Mouse (Mus musculus): ENCODE measurements around the gene Nsun2. TPM values are rescaled to one million over a fixed set of nuclear protein-coding genes. Genes with fewer than 3 reads are reported as not detected.

Gene Nsun2
- polyA plus RNA-seq, 1 experiment = 74.1 TPM

GRCm38 (mm10) chr13:69601321-69601720, 67.8 kb downstream of the Nsun2 start:
- DNase-seq = no peak
- TF ChIP-seq CTCF (IDR thresholded peaks at IDR 0.05; ENCODE audit: borderline replicate concordance, control insufficient read depth, extremely low read depth, insufficient read depth, low read length, poor library complexity) (no peak), POLR2A (IDR thresholded peaks at IDR 0.05; ENCODE audit: control insufficient read depth, extremely low read depth, insufficient read depth, low read length, poor library complexity) (no peak)
- no peak overlapping the region for H3K4me3 ChIP-seq (ENCODE audit: control insufficient read depth, insufficient read depth, low read length)
- H3K27me3 ChIP-seq (ENCODE audit: control insufficient read depth, insufficient read depth, low read length) = no peaks in the 10 kb centered on the region
- no peaks in the 10 kb centered on the region for H3K4me1 ChIP-seq (replicated peaks; ENCODE audit: control insufficient read depth, insufficient read depth, low read length)
- no peaks in the 10 kb centered on the region for H3K36me3 ChIP-seq (ENCODE audit: control insufficient read depth, insufficient read depth, low read length)
- no peak overlapping the region for H3K27ac ChIP-seq (ENCODE audit: control insufficient read depth, insufficient read depth, low read length)
- whole genome bisulfite sequencing = 91% methylated on average over 5 of the region's 5 CpGs

- Histone ChIP-seq H3K4me1 (replicated peaks; ENCODE audit: control insufficient read depth, insufficient read depth, low read length) (no peaks in the 10 kb centered on the region), H3K27me3 (ENCODE audit: control insufficient read depth, insufficient read depth, low read length) (no peaks in the 10 kb centered on the region), H3K36me3 (ENCODE audit: control insufficient read depth, insufficient read depth, low read length) (no peaks in the 10 kb centered on the region), H3K27ac (ENCODE audit: control insufficient read depth, insufficient read depth, low read length) (no peak overlapping the region), H3K4me3 (ENCODE audit: control insufficient read depth, insufficient read depth, low read length) (no peak overlapping the region)
- no peak for DNase-seq
- WGBS = 97% methylated on average over 1 of the region's 1 CpGs
- TF ChIP-seq CTCF (IDR thresholded peaks at IDR 0.05; ENCODE audit: borderline replicate concordance, control insufficient read depth, extremely low read depth, insufficient read depth, low read length, poor library complexity) = no peak
Measured at GRCm38 (mm10) chr13:69604670-69605069, 71.1 kb downstream of the Nsun2 start.

DNA sequence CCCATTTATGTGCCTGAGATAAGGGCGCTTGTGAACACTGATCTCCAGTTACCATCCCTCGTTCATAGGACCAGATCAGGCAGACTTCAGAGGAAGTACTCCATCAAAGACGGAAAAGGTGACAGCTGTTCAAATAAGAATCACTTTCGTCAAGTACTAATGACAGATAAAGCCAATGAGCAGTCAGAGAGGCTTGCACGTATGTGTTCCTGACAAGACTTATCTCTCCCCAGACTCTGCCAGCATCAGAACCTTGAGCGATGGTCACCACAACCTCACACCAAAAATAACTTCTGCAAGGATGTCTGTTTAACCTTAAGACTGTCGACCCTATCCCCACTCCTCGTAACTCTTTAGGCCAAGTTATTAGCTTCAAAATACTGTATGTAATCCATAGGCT, 75.2 kb downstream of the Nsun2 start:
- H3K4me1 ChIP-seq (replicated peaks; ENCODE audit: control insufficient read depth, insufficient read depth, low read length) = peaks cover 12% of the 10 kb centered on the region
- TF ChIP-seq POLR2A (IDR thresholded peaks at IDR 0.05; ENCODE audit: control insufficient read depth, extremely low read depth, insufficient read depth, low read length, poor library complexity) = no peak
- no peak for TF ChIP-seq CTCF (IDR thresholded peaks at IDR 0.05; ENCODE audit: borderline replicate concordance, control insufficient read depth, extremely low read depth, insufficient read depth, low read length, poor library complexity)
- H3K36me3 ChIP-seq (ENCODE audit: control insufficient read depth, insufficient read depth, low read length) = no peaks in the 10 kb centered on the region
- DNase-seq = no peak
- no peaks in the 10 kb centered on the region for H3K27me3 ChIP-seq (ENCODE audit: control insufficient read depth, insufficient read depth, low read length)
- no peak overlapping the region for H3K4me3 ChIP-seq (ENCODE audit: control insufficient read depth, insufficient read depth, low read length)
- H3K27ac ChIP-seq (ENCODE audit: control insufficient read depth, insufficient read depth, low read length) = no peak overlapping the region
- 92% methylated on average over 8 of the region's 8 CpGs for WGBS

- no peak overlapping the region for H3K27ac ChIP-seq (ENCODE audit: control insufficient read depth, insufficient read depth, low read length)
- WGBS = under 1% methylated on average over 40 of the region's 40 CpGs
- peaks cover 12% of the 10 kb centered on the region for H3K4me1 ChIP-seq (replicated peaks; ENCODE audit: control insufficient read depth, insufficient read depth, low read length)
- H3K4me3 ChIP-seq (ENCODE audit: control insufficient read depth, insufficient read depth, low read length) = peak overlapping the region; percentile 55
- TF ChIP-seq POLR2A (IDR thresholded peaks at IDR 0.05; ENCODE audit: control insufficient read depth, extremely low read depth, insufficient read depth, low read length, poor library complexity) = no peak
- TF ChIP-seq CTCF (IDR thresholded peaks at IDR 0.05; ENCODE audit: borderline replicate concordance, control insufficient read depth, extremely low read depth, insufficient read depth, low read length, poor library complexity) = no peak
- no peaks in the 10 kb centered on the region for H3K27me3 ChIP-seq (ENCODE audit: control insufficient read depth, insufficient read depth, low read length)
- DNase-seq = no peak
- H3K36me3 ChIP-seq (ENCODE audit: control insufficient read depth, insufficient read depth, low read length) = peaks cover 14% of the 10 kb centered on the region
Measured at GRCm38 (mm10) chr13:69610751-69611397, 77.3 kb downstream of the Nsun2 start.

GRCm38 (mm10) chr13:69611398-69612174, 78.0 kb downstream of the Nsun2 start, which contains the start of gene Srd5a1:
Gene Srd5a1, minus strand, starts transcription at chr13:69611442.
- no peaks in the 10 kb centered on the region for H3K27me3 ChIP-seq (ENCODE audit: control insufficient read depth, insufficient read depth, low read length)
- DNase-seq = peak; percentile 99
- peak within 1 kb of the TSS; percentile 91 for H3K4me3 ChIP-seq (ENCODE audit: control insufficient read depth, insufficient read depth, low read length)
- peaks cover 12% of the 10 kb centered on the region for H3K4me1 ChIP-seq (replicated peaks; ENCODE audit: control insufficient read depth, insufficient read depth, low read length)
- peak within 1 kb of the TSS; percentile 58; the same call in 1 of the 2 replicates for H3K27ac ChIP-seq (ENCODE audit: control insufficient read depth, insufficient read depth, low read length)
- peaks cover 22% of the 10 kb centered on the region for H3K36me3 ChIP-seq (ENCODE audit: control insufficient read depth, insufficient read depth, low read length)
- 0 out of 2 replicates have a peak, but pooled peaks have one; percentile 29 for TF ChIP-seq POLR2A (IDR thresholded peaks at IDR 0.05; ENCODE audit: control insufficient read depth, extremely low read depth, insufficient read depth, low read length, poor library complexity)
- peak; percentile 14; the same call in 1 of the 2 replicates for TF ChIP-seq CTCF (IDR thresholded peaks at IDR 0.05; ENCODE audit: borderline replicate concordance, control insufficient read depth, extremely low read depth, insufficient read depth, low read length, poor library complexity)
- under 1% methylated on average over 69 of the region's 69 CpGs for WGBS

DNA sequence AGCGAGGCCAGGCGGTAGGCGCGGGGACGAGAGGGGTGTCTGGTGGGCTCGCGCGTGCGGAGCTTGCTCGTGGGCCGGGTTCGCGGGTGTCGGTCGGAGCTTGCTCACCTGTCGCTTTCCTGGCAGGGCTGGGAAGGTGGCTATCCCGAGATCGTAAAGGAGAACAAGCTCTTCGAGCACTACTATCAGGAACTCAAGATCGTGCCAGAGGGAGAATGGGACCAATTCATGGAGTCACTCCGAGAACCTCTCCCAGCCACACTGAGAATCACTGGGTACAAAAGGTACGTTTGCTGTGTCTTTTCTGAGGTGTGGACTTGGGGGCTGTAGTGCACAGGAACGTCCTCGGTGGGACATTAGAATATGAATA, 78.6 kb downstream of the Nsun2 start:
- Histone ChIP-seq H3K4me3 (ENCODE audit: control insufficient read depth, insufficient read depth, low read length) (peak overlapping the region; percentile 91), H3K36me3 (ENCODE audit: control insufficient read depth, insufficient read depth, low read length) (peaks cover 27% of the 10 kb centered on the region), H3K27ac (ENCODE audit: control insufficient read depth, insufficient read depth, low read length) (no peak overlapping the region), H3K27me3 (ENCODE audit: control insufficient read depth, insufficient read depth, low read length) (no peaks in the 10 kb centered on the region), H3K4me1 (replicated peaks; ENCODE audit: control insufficient read depth, insufficient read depth, low read length) (peaks cover 12% of the 10 kb centered on the region)
- DNase-seq = no peak
- no peak; the same call in 1 of the 2 replicates for TF ChIP-seq POLR2A (IDR thresholded peaks at IDR 0.05; ENCODE audit: control insufficient read depth, extremely low read depth, insufficient read depth, low read length, poor library complexity)
- under 1% methylated on average over 24 of the region's 24 CpGs for WGBS
